Mouse (Mus musculus) kidney, embryonic 14.5 days (tissue): Measurements from ENCODE around the gene Fmo2. TPM values are rescaled to one million over a fixed set of nuclear protein-coding genes. Genes with fewer than 3 reads are reported as not detected.

ENCODE experiments used
- ATAC-seq: fragments of 200-750 bp; cut with Nextera tagmentation; 2 replicates; pipeline ENCODE4 v1.8.0; 2017; ENCODE audit warnings: moderate number of reproducible peaks, mild to moderate bottlenecking, moderate TSS enrichment, moderate library complexity; ENCODE audit not compliant: low FRiP score, low TSS enrichment
- H3K27ac ChIP-seq: fragments of 300-500 bp; sonication (generic); 2 replicates; pipeline ENCODE4 v1.5.1; 2014; ENCODE audit warnings: low read depth, mild to moderate bottlenecking, low read length, moderate library complexity, mixed read lengths
- H3K27me3 ChIP-seq: fragments of 300-500 bp; sonication (generic); 2 replicates; pipeline ENCODE4 v1.6.1; 2014; ENCODE audit warnings: mild to moderate bottlenecking, low read length; ENCODE audit not compliant: control insufficient read depth, insufficient read depth
- H3K36me3 ChIP-seq: fragments of 300-500 bp; sonication (generic); 2 replicates; pipeline ENCODE4 v1.6.1; 2014; ENCODE audit warnings: low read length, mixed read lengths; ENCODE audit not compliant: control insufficient read depth, insufficient read depth
- H3K4me1 ChIP-seq: fragments of 300-500 bp; sonication (generic); 2 replicates; pipeline ENCODE4 v1.6.1; 2014; ENCODE audit warnings: low read length, mixed read lengths; ENCODE audit not compliant: control insufficient read depth, insufficient read depth
- H3K4me2 ChIP-seq: fragments of 300-500 bp; sonication (generic); replicated peaks from 2 replicates; pipeline ENCODE4 v1.6.1; 2014; ENCODE audit warnings: low read depth, mild to moderate bottlenecking, low read length
- H3K4me3 ChIP-seq: fragments of 300-500 bp; sonication (generic); 2 replicates; pipeline ENCODE4 v1.5.1; 2014; ENCODE audit warnings: mild to moderate bottlenecking, low read length
- H3K9ac ChIP-seq: fragments of 300-500 bp; sonication (generic); 2 replicates; pipeline ENCODE4 v1.6.1; 2014; ENCODE audit warnings: low read depth, mild to moderate bottlenecking, low read length, moderate library complexity
- H3K9me3 ChIP-seq: fragments of 300-500 bp; sonication (generic); 2 replicates; pipeline ENCODE4 v1.6.1; 2016; ENCODE audit warnings: low read length; ENCODE audit not compliant: control insufficient read depth
- WGBS: fragments of 180-500 bp; shearing (Covaris S2); extraction: QIAGEN DNeasy Blood & Tissue Kit; methylation state at CpG from one replicate; pipeline ENCODE4 v1.1.7; 2014; 5-methylcytosine and 5-hydroxymethylcytosine counted together
- polyA plus RNA-seq: library from polyadenylated mRNA; unstranded; fragments of >200 nt; fragmentation: Nextera tagmentation; extraction: Ambion mirVana; gene quantifications from 2 replicates; pipeline ENCODE4 v1.2.1, GENCODE M21; 2014

Gene Fmo2
- polyA plus RNA-seq, 1 experiment from 2014 or later: 1.2 TPM

- H3K36me3 ChIP-seq: no peaks in the 10 kb centered on the region
- H3K4me2 ChIP-seq: no peak overlapping the region
- WGBS: 46% methylated on average over 4 of the region's 4 CpGs
- ATAC-seq: peak; percentile 75; the same call in 1 of the 2 replicates
- H3K4me1 ChIP-seq: no peaks in the 10 kb centered on the region
- H3K4me3 ChIP-seq: no peak overlapping the region
- no peak overlapping the region for H3K27ac ChIP-seq
- H3K9ac ChIP-seq: no peak overlapping the region
- no peaks in the 10 kb centered on the region for H3K9me3 ChIP-seq
- no peaks in the 10 kb centered on the region for H3K27me3 ChIP-seq
Observed at GRCm38 (mm10) chr1:162901879-162902278, 3.4 kb upstream of the Fmo2 start.

- no peaks in the 10 kb centered on the region for H3K36me3 ChIP-seq
- ATAC-seq: peak; percentile 52; the same call in 1 of the 2 replicates
- H3K4me1 ChIP-seq: no peaks in the 10 kb centered on the region
- no peak overlapping the region for H3K27ac ChIP-seq
- H3K9ac ChIP-seq: no peak overlapping the region
- H3K4me2 ChIP-seq: no peak overlapping the region
- no peak overlapping the region for H3K4me3 ChIP-seq
- H3K9me3 ChIP-seq: no peaks in the 10 kb centered on the region
- 36% methylated on average over 6 of the region's 6 CpGs for WGBS
- H3K27me3 ChIP-seq: no peaks in the 10 kb centered on the region
Observed at GRCm38 (mm10) chr1:162895900-162896299, 2.6 kb downstream of the Fmo2 start.

GRCm38 (mm10) chr1:162893014-162893413, 5.5 kb downstream of the Fmo2 start:
- Histone ChIP-seq H3K36me3 (no peaks in the 10 kb centered on the region), H3K27ac (no peak overlapping the region), H3K9me3 (no peaks in the 10 kb centered on the region), H3K4me1 (no peaks in the 10 kb centered on the region), H3K4me3 (no peak overlapping the region), H3K27me3 (no peaks in the 10 kb centered on the region), H3K9ac (no peak overlapping the region), H3K4me2 (no peak overlapping the region)
- no peak for ATAC-seq
- WGBS: 90% methylated on average over 6 of the region's 6 CpGs

GRCm38 (mm10) chr1:162891980-162892451, 6.5 kb downstream of the Fmo2 start:
- WGBS: 74% methylated on average over 6 of the region's 6 CpGs
- no peaks in the 10 kb centered on the region for H3K36me3 ChIP-seq
- ATAC-seq: no peak
- H3K27ac ChIP-seq: no peak overlapping the region
- H3K27me3 ChIP-seq: no peaks in the 10 kb centered on the region
- no peaks in the 10 kb centered on the region for H3K9me3 ChIP-seq
- H3K4me2 ChIP-seq: no peak overlapping the region
- no peak overlapping the region for H3K4me3 ChIP-seq
- H3K4me1 ChIP-seq: no peaks in the 10 kb centered on the region
- H3K9ac ChIP-seq: no peak overlapping the region

- Histone ChIP-seq H3K4me3 (no peak overlapping the region), H3K36me3 (no peaks in the 10 kb centered on the region), H3K4me1 (no peaks in the 10 kb centered on the region), H3K9ac (no peak overlapping the region), H3K9me3 (no peaks in the 10 kb centered on the region), H3K27ac (no peak overlapping the region), H3K27me3 (no peaks in the 10 kb centered on the region), H3K4me2 (no peak overlapping the region)
- 82% methylated on average over 12 of the region's 12 CpGs for WGBS
- ATAC-seq: no peak
Observed at GRCm38 (mm10) chr1:162888646-162889045, 9.9 kb downstream of the Fmo2 start.

- Histone ChIP-seq H3K36me3 (no peaks in the 10 kb centered on the region), H3K9ac (no peak overlapping the region), H3K27me3 (no peaks in the 10 kb centered on the region), H3K9me3 (no peaks in the 10 kb centered on the region), H3K27ac (no peak overlapping the region), H3K4me3 (no peak overlapping the region), H3K4me2 (no peak overlapping the region), H3K4me1 (no peaks in the 10 kb centered on the region)
- 95% methylated on average over 7 of the region's 7 CpGs for WGBS
- ATAC-seq: no peak
Observed at GRCm38 (mm10) chr1:162887644-162888043, 10.9 kb downstream of the Fmo2 start.

- Histone ChIP-seq H3K9ac (no peak overlapping the region), H3K4me3 (no peak overlapping the region), H3K9me3 (no peaks in the 10 kb centered on the region), H3K27me3 (no peaks in the 10 kb centered on the region), H3K36me3 (no peaks in the 10 kb centered on the region), H3K4me2 (no peak overlapping the region), H3K4me1 (no peaks in the 10 kb centered on the region), H3K27ac (no peak overlapping the region)
- 80% methylated on average over 11 of the region's 11 CpGs for WGBS
- ATAC-seq: no peak
Observed at GRCm38 (mm10) chr1:162886138-162886816, 12.2 kb downstream of the Fmo2 start.

- Histone ChIP-seq H3K4me1 (no peaks in the 10 kb centered on the region), H3K27ac (no peak overlapping the region), H3K9me3 (no peaks in the 10 kb centered on the region), H3K27me3 (no peaks in the 10 kb centered on the region), H3K4me3 (no peak overlapping the region), H3K4me2 (no peak overlapping the region), H3K36me3 (no peaks in the 10 kb centered on the region), H3K9ac (no peak overlapping the region)
- ATAC-seq: no peak
- whole genome bisulfite sequencing: 82% methylated on average over 4 of the region's 4 CpGs
Observed at GRCm38 (mm10) chr1:162882681-162883080, 15.8 kb downstream of the Fmo2 start.

- no peak overlapping the region for H3K4me3 ChIP-seq
- no peaks in the 10 kb centered on the region for H3K9me3 ChIP-seq
- no peak overlapping the region for H3K27ac ChIP-seq
- H3K9ac ChIP-seq: no peak overlapping the region
- H3K27me3 ChIP-seq: no peaks in the 10 kb centered on the region
- H3K36me3 ChIP-seq: no peaks in the 10 kb centered on the region
- 60% methylated on average over 11 of the region's 11 CpGs for WGBS
- no peak overlapping the region for H3K4me2 ChIP-seq
- no peaks in the 10 kb centered on the region for H3K4me1 ChIP-seq
- ATAC-seq: no peak
Observed at GRCm38 (mm10) chr1:162879595-162880369, 18.7 kb downstream of the Fmo2 start.
